Mouse (Mus musculus) midbrain, postnatal 0 days (tissue): ENCODE measurements around the gene Nrap. TPM values are rescaled to one million over a fixed set of nuclear protein-coding genes. Genes with fewer than 3 reads are reported as not detected.

Experiments used
- ATAC-seq: fragments of 200-750 bp; cut with Nextera tagmentation; 2 replicates; pipeline ENCODE4 v1.8.0; 2017; ENCODE audit warnings: moderate number of reproducible peaks, mild to moderate bottlenecking, moderate TSS enrichment, moderate library complexity; ENCODE audit not compliant: low FRiP score
- DNase-seq: peaks from one replicate; pipeline ENCODE4 v3.0.0-alpha.2; 2015; ENCODE audit warnings: low spot score
- H3K27ac ChIP-seq: fragments of 300-500 bp; sonication (generic); 2 replicates; pipeline ENCODE4 v1.5.1; 2014; ENCODE audit warnings: low read depth, mild to moderate bottlenecking, low read length, mixed read lengths
- H3K27me3 ChIP-seq: fragments of 300-500 bp; sonication (generic); 2 replicates; pipeline ENCODE4 v1.6.1; 2014; ENCODE audit warnings: low read length, control low read depth, mixed read lengths; ENCODE audit not compliant: insufficient read depth
- H3K36me3 ChIP-seq: fragments of 300-500 bp; sonication (generic); 2 replicates; pipeline ENCODE4 v1.6.1; 2014; ENCODE audit warnings: low read length, control low read depth, mixed read lengths; ENCODE audit not compliant: insufficient read depth
- H3K4me1 ChIP-seq: fragments of 300-500 bp; sonication (generic); 2 replicates; pipeline ENCODE4 v1.6.1; 2014; ENCODE audit warnings: mild to moderate bottlenecking, control low read depth, antibody characterized with exemption, low read length, mixed read lengths; ENCODE audit not compliant: insufficient read depth
- H3K4me2 ChIP-seq: fragments of 300-500 bp; sonication (generic); 2 replicates; pipeline ENCODE4 v1.6.1; 2014; ENCODE audit warnings: low read depth, mild to moderate bottlenecking, low read length, mixed read lengths; ENCODE audit not compliant: poor library complexity, severe bottlenecking
- H3K4me3 ChIP-seq: fragments of 300-500 bp; sonication (generic); 2 replicates; pipeline ENCODE4 v1.5.1; 2014; ENCODE audit warnings: low read depth, mild to moderate bottlenecking, low read length, moderate library complexity
- H3K9ac ChIP-seq: fragments of 300-500 bp; sonication (generic); replicated peaks from 2 replicates; pipeline ENCODE4 v1.6.1; 2014; ENCODE audit warnings: mild to moderate bottlenecking, low read length, moderate library complexity, mixed read lengths; ENCODE audit not compliant: poor library complexity, severe bottlenecking
- H3K9me3 ChIP-seq: fragments of 300-500 bp; sonication (generic); 2 replicates; pipeline ENCODE4 v1.6.1; 2016; ENCODE audit warnings: low read length, control low read depth
- CTCF ChIP-seq: IDR thresholded peaks from 2 replicates; pipeline ENCODE4 v1.5.1; 2016; ENCODE audit warnings: antibody characterized with exemption, mild to moderate bottlenecking
- WGBS: fragments of 180-500 bp; shearing (Covaris S2); extraction: QIAGEN DNeasy Blood & Tissue Kit; methylation state at CpG from one replicate; pipeline ENCODE4 v1.1.7; 2014; 5-methylcytosine and 5-hydroxymethylcytosine counted together
- polyA plus RNA-seq: library from polyadenylated mRNA; unstranded; fragments of >200 nt; fragmentation: Nextera tagmentation; extraction: Ambion mirVana; gene quantifications from 2 replicates; pipeline ENCODE4 v1.2.1, GENCODE M21; 2015
- total RNA-seq: library from RNA; depleted of rRNA; stranded (reverse); fragments of >200 nt; gene quantifications from 2 replicates; pipeline ENCODE4 v1.2.3, GENCODE M21; 2014; rRNA removed

The Nrap gene
- total and polyA plus RNA-seq, 2 experiments from 2014 or later, result 0.69 to 0.99 TPM

DNA sequence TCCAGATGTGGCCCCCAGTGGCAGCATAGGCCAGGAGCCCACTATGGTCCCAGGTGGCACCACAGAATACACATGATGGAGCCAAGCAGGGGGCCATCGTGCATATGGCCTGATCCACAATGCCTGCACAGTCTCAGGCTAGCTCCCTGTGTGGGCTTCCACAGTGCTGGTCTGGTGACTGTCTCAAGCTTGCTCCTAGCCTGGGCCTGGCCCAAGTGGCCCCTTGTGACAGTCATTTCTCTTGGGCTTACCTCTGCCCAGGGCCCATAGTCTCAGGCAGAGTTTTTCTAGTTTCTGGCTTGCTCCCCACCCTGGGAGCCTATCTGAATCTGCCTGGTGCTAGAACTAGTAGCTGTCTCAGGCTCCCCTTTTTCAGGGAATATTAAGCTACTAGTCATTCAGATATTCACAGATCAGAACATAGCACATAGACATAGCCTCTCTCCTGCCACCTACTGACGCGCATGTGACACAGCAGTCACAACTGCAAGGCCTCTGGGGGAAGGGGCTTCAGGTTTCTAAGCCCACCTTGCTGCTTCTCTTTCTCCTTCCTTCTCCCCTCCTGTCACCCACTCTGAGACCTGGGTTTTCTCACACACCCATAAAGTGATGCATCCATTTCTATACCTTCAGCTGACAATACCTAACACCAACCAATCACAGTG, 112.6 kb downstream of the Nrap start:
- Histone ChIP-seq H3K4me2 (no peak overlapping the region), H3K27ac (no peak overlapping the region), H3K4me3 (no peak overlapping the region), H3K9me3 (no peaks in the 10 kb centered on the region), H3K36me3 (no peaks in the 10 kb centered on the region), H3K9ac (no peak overlapping the region), H3K27me3 (no peaks in the 10 kb centered on the region), H3K4me1 (no peaks in the 10 kb centered on the region)
- DNase-seq (no peak), ATAC-seq (no peak)
- WGBS, result 59% methylated on average over 3 of the region's 3 CpGs
- peak; percentile 65 for TF ChIP-seq CTCF

DNA sequence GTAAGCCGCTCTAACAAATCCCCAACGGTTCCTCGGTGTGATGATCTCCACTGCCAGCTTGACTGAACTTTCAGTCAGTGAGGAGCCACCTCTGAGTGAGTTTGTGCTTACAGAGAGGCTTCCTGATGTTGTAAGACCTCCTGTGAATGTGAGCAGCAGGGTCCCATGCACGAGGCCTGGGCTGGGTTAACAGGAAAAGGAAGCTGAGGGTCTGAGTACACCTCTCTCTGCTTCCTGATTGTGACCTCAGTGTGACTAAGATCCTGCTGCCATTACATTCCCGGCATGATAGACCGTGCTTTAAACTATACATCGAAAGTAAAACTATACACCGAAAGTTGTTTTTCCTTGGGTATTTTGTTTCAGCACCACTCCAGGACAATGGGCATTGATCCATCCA, 117.8 kb downstream of the Nrap start:
- Histone ChIP-seq H3K4me2 (no peak overlapping the region), H3K36me3 (no peaks in the 10 kb centered on the region), H3K4me1 (no peaks in the 10 kb centered on the region), H3K9ac (no peak overlapping the region), H3K27ac (no peak overlapping the region), H3K27me3 (no peaks in the 10 kb centered on the region), H3K9me3 (no peaks in the 10 kb centered on the region), H3K4me3 (no peak overlapping the region)
- TF ChIP-seq CTCF, result no peak
- DNase-seq (no peak), ATAC-seq (no peak)
- 80% methylated on average over 8 of the region's 8 CpGs for WGBS

Other genes with a start within 250 kb of the Nrap start
- not detected in 2 replicates for gene Habp2, start 102.9 kb downstream of the Nrap start, total RNA-seq
- gene Habp2, start 102.9 kb downstream of the Nrap start, polyA plus RNA-seq, result 0.06 and 0.12 TPM in 2 replicates
- 25.2 and 25.9 TPM in 2 replicates for gene Casp7, start 7.1 kb upstream of the Nrap start, total RNA-seq
- 34.5 and 39.2 TPM in 2 replicates for gene Casp7, start 7.1 kb upstream of the Nrap start, polyA plus RNA-seq
- gene Plekhs1, start 71.6 kb upstream of the Nrap start, total RNA-seq, result 0.19 and 0.38 TPM in 2 replicates
- gene Plekhs1, start 71.6 kb upstream of the Nrap start, polyA plus RNA-seq, result 0.26 and 0.45 TPM in 2 replicates
- 7.5 and 11.1 TPM in 2 replicates for gene Dclre1a, start 158.2 kb upstream of the Nrap start, total RNA-seq
- gene Dclre1a, start 158.2 kb upstream of the Nrap start, polyA plus RNA-seq, result 10.9 and 13.2 TPM in 2 replicates
- 9.9 and 12.0 TPM in 2 replicates for gene Nhlrc2, start 158.2 kb upstream of the Nrap start, total RNA-seq
- 5.6 and 6.6 TPM in 2 replicates for gene Nhlrc2, start 158.2 kb upstream of the Nrap start, polyA plus RNA-seq